Mouse (Mus musculus): Measurements from ENCODE around the gene Scfd2. TPM values are rescaled to one million over a fixed set of nuclear protein-coding genes. Genes with fewer than 3 reads are reported as not detected.

Scfd2 gene
- polyA plus RNA-seq, 1 experiment from 2014 or later, result 15.2 TPM

DNA sequence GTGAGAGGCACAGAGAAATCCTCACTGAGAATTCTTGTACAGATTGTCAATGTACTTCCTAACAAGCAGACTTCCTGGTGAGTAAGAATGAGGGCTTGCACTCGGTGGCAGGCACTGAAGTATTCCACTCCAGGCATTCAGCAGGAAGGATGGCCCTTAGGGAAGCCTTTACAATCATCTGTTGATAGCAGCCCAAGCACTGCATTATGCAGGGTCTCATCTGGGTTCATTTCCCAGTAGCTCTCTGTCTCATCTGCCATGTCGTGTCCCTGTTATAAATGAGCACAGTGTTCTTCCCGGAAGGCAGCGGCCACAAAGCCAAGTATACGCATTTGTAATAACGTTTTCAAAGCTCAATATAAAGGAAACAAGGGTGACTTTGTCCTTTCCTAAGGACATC, 48.9 kb downstream of the Scfd2 start:
- H3K27ac ChIP-seq (replicated peaks), result no peak overlapping the region
- no peak overlapping the region for H3K4me3 ChIP-seq (ENCODE audit: low read depth, low read length)
- no peaks in the 10 kb centered on the region for H3K36me3 ChIP-seq (ENCODE audit: control insufficient read depth, insufficient read depth, low read length)
- no peak for ATAC-seq (ENCODE audit: low FRiP score, low TSS enrichment)
- no peak for DNase-seq (ENCODE audit: low spot score)
- no peaks in the 10 kb centered on the region for H3K27me3 ChIP-seq (ENCODE audit: control insufficient read depth, insufficient read depth, low read length)
- no peak overlapping the region for H3K9ac ChIP-seq (ENCODE audit: low read length)
- no peak for TF ChIP-seq CTCF (IDR thresholded peaks at IDR 0.05; ENCODE audit: low read depth)
- no peak for TF ChIP-seq EP300 (optimal IDR thresholded peaks at IDR 0.05)
- H3K4me1 ChIP-seq (replicated peaks; ENCODE audit: control insufficient read depth, insufficient read depth), result no peaks in the 10 kb centered on the region
- H3K4me2 ChIP-seq (replicated peaks; ENCODE audit: low read depth), result no peak overlapping the region
- H3K9me3 ChIP-seq (ENCODE audit: control insufficient read depth, low read length), result no peaks in the 10 kb centered on the region
- 76% methylated on average over 6 of the region's 6 CpGs for WGBS

DNA sequence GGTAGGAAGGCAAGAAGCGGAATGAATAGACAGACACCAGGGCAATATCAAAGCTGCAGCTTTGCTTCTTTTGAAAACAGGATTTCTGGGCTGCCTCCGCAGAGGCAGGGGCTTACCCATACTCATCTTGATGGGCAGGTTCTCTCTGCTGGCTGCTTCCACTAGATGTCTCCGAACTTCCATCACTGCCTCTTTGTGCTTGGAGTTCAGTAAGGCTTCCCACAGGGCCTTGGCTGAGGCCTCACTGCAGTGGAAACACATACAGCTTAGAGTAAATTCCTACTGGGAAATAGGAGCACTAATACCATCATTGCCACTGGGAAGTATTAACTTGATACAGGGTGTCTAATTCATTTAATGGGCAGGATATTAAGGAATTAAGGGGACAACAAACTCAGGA, 49.5 kb downstream of the Scfd2 start:
- no peak overlapping the region for H3K4me3 ChIP-seq (ENCODE audit: low read depth, low read length)
- H3K27me3 ChIP-seq (ENCODE audit: control insufficient read depth, insufficient read depth, low read length), result no peaks in the 10 kb centered on the region
- no peak overlapping the region for H3K9ac ChIP-seq (ENCODE audit: low read length)
- no peak for ATAC-seq (ENCODE audit: low FRiP score, low TSS enrichment)
- 80% methylated on average over 3 of the region's 3 CpGs for WGBS
- H3K4me1 ChIP-seq (replicated peaks; ENCODE audit: control insufficient read depth, insufficient read depth), result no peaks in the 10 kb centered on the region
- H3K27ac ChIP-seq (replicated peaks), result no peak overlapping the region
- TF ChIP-seq CTCF (IDR thresholded peaks at IDR 0.05; ENCODE audit: low read depth) (0 out of 2 replicates have a peak, but pooled peaks have one; percentile 19), EP300 (optimal IDR thresholded peaks at IDR 0.05) (no peak)
- no peaks in the 10 kb centered on the region for H3K36me3 ChIP-seq (ENCODE audit: control insufficient read depth, insufficient read depth, low read length)
- H3K9me3 ChIP-seq (ENCODE audit: control insufficient read depth, low read length), result no peaks in the 10 kb centered on the region
- H3K4me2 ChIP-seq (replicated peaks; ENCODE audit: low read depth), result no peak overlapping the region
- DNase-seq (ENCODE audit: low spot score), result no peak

- TF ChIP-seq CTCF (IDR thresholded peaks at IDR 0.05; ENCODE audit: low read depth), result no peak
- TF ChIP-seq EP300 (optimal IDR thresholded peaks at IDR 0.05), result no peak
- Histone ChIP-seq H3K4me2 (replicated peaks; ENCODE audit: low read depth) (no peak overlapping the region), H3K36me3 (ENCODE audit: control insufficient read depth, insufficient read depth, low read length) (no peaks in the 10 kb centered on the region), H3K4me1 (replicated peaks; ENCODE audit: control insufficient read depth, insufficient read depth) (no peaks in the 10 kb centered on the region), H3K9me3 (ENCODE audit: control insufficient read depth, low read length) (no peaks in the 10 kb centered on the region), H3K27ac (replicated peaks) (no peak overlapping the region), H3K4me3 (ENCODE audit: low read depth, low read length) (no peak overlapping the region), H3K27me3 (ENCODE audit: control insufficient read depth, insufficient read depth, low read length) (no peaks in the 10 kb centered on the region), H3K9ac (ENCODE audit: low read length) (no peak overlapping the region)
- DNase-seq (ENCODE audit: low spot score) (no peak), ATAC-seq (ENCODE audit: low FRiP score, low TSS enrichment) (no peak)
- WGBS, result 56% methylated on average over 4 of the region's 4 CpGs
Observed at GRCm38 (mm10) chr5:74480409-74480808, 51.1 kb downstream of the Scfd2 start.

- no peak overlapping the region for H3K4me3 ChIP-seq (ENCODE audit: low read depth, low read length)
- H3K27ac ChIP-seq (replicated peaks), result no peak overlapping the region
- H3K36me3 ChIP-seq (ENCODE audit: control insufficient read depth, insufficient read depth, low read length), result no peaks in the 10 kb centered on the region
- TF ChIP-seq CTCF (IDR thresholded peaks at IDR 0.05; ENCODE audit: low read depth), result no peak
- TF ChIP-seq EP300 (optimal IDR thresholded peaks at IDR 0.05), result no peak
- H3K4me1 ChIP-seq (replicated peaks; ENCODE audit: control insufficient read depth, insufficient read depth), result no peaks in the 10 kb centered on the region
- DNase-seq (ENCODE audit: low spot score) (no peak), ATAC-seq (ENCODE audit: low FRiP score, low TSS enrichment) (no peak)
- H3K27me3 ChIP-seq (ENCODE audit: control insufficient read depth, insufficient read depth, low read length), result no peaks in the 10 kb centered on the region
- H3K4me2 ChIP-seq (replicated peaks; ENCODE audit: low read depth), result no peak overlapping the region
- H3K9ac ChIP-seq (ENCODE audit: low read length), result no peak overlapping the region
- no peaks in the 10 kb centered on the region for H3K9me3 ChIP-seq (ENCODE audit: control insufficient read depth, low read length)
- 51% methylated on average over 4 of the region's 4 CpGs for WGBS
Observed at GRCm38 (mm10) chr5:74479947-74480346, 51.6 kb downstream of the Scfd2 start.

DNA sequence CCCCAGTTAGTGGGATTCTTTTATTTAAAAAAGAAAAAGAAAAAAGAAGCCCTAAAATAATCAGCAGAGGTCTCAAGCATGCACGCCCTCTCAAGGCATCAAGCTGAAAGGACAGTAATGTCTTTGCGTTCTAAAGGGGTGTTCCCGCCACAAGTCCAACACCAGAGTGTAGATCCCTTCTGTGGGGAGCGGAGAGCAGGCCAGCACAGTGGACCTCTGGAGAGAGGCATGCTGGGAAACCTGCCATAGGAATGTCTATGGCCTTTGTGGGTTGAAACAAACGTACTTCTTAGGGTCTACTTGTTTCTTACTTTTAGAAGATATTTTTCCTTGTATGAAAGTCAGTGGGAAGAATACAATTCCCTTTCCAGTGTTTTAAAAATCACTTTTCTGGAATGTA, 52.4 kb downstream of the Scfd2 start:
- no peak for TF ChIP-seq CTCF (IDR thresholded peaks at IDR 0.05; ENCODE audit: low read depth)
- no peak for TF ChIP-seq EP300 (optimal IDR thresholded peaks at IDR 0.05)
- 54% methylated on average over 5 of the region's 5 CpGs for WGBS
- no peaks in the 10 kb centered on the region for H3K27me3 ChIP-seq (ENCODE audit: control insufficient read depth, insufficient read depth, low read length)
- no peak overlapping the region for H3K4me2 ChIP-seq (replicated peaks; ENCODE audit: low read depth)
- H3K9me3 ChIP-seq (ENCODE audit: control insufficient read depth, low read length), result no peaks in the 10 kb centered on the region
- H3K4me1 ChIP-seq (replicated peaks; ENCODE audit: control insufficient read depth, insufficient read depth), result no peaks in the 10 kb centered on the region
- no peaks in the 10 kb centered on the region for H3K36me3 ChIP-seq (ENCODE audit: control insufficient read depth, insufficient read depth, low read length)
- no peak overlapping the region for H3K9ac ChIP-seq (ENCODE audit: low read length)
- ATAC-seq (ENCODE audit: low FRiP score, low TSS enrichment) (no peak), DNase-seq (ENCODE audit: low spot score) (no peak)
- H3K27ac ChIP-seq (replicated peaks), result no peak overlapping the region
- H3K4me3 ChIP-seq (ENCODE audit: low read depth, low read length), result no peak overlapping the region

GRCm38 (mm10) chr5:74476551-74476950, 55.0 kb downstream of the Scfd2 start:
- ATAC-seq (ENCODE audit: low FRiP score, low TSS enrichment), result no peak
- no peak overlapping the region for H3K27ac ChIP-seq (replicated peaks)
- DNase-seq (ENCODE audit: low spot score), result no peak
- no peaks in the 10 kb centered on the region for H3K4me1 ChIP-seq (replicated peaks; ENCODE audit: control insufficient read depth, insufficient read depth)
- H3K4me3 ChIP-seq (ENCODE audit: low read depth, low read length), result no peak overlapping the region
- no peak overlapping the region for H3K4me2 ChIP-seq (replicated peaks; ENCODE audit: low read depth)
- H3K9ac ChIP-seq (ENCODE audit: low read length), result no peak overlapping the region
- no peaks in the 10 kb centered on the region for H3K9me3 ChIP-seq (ENCODE audit: control insufficient read depth, low read length)
- TF ChIP-seq EP300 (optimal IDR thresholded peaks at IDR 0.05) (no peak), CTCF (IDR thresholded peaks at IDR 0.05; ENCODE audit: low read depth) (no peak)
- no peaks in the 10 kb centered on the region for H3K27me3 ChIP-seq (ENCODE audit: control insufficient read depth, insufficient read depth, low read length)
- H3K36me3 ChIP-seq (ENCODE audit: control insufficient read depth, insufficient read depth, low read length), result no peaks in the 10 kb centered on the region
- WGBS, result 82% methylated on average over 10 of the region's 10 CpGs

All from stomach, postnatal 0 days (tissue).